ENCODE assay signal across 20 mouse cellular contexts in genomic region chr1:34227676-34228075, GRCm38 (mm10).
DNase-seq lines count a peak whose midpoint lies in the region; ATAC-seq and TF ChIP-seq lines count a peak whose summit lies in the region.
"Had no signal": no experiment of that assay in that cellular context is flagged by ENCODE, and none has a peak within 500 bp of the region (broad histone marks: within the 10 kb centered on the region; RNA-seq: fewer than 3 reads in every experiment).

No protein-coding gene starts in this region.

- H3K27me3 ChIP-seq in embryonic facial prominence, embryonic 14.5 days (replicated peaks; ENCODE audit: control insufficient read depth, insufficient read depth, low read length): no peaks in the 10 kb centered on the region
- H3K27me3 ChIP-seq in embryonic facial prominence, embryonic 10.5 days (replicated peaks; ENCODE audit: low read depth, poor library complexity, severe bottlenecking): no peaks in the 10 kb centered on the region
- no peaks in the 10 kb centered on the region for H3K27me3 ChIP-seq in lung, postnatal 0 days (replicated peaks; ENCODE audit: insufficient read depth, low read length)
- H3K27me3 ChIP-seq: embryonic facial prominence, embryonic 13.5 days; hindbrain, embryonic 15.5 days had no signal

- no peak overlapping the region for H3K4me3 ChIP-seq in embryonic facial prominence, embryonic 14.5 days (ENCODE audit: low read depth, low read length)
- H3K4me3 ChIP-seq in embryonic facial prominence, embryonic 10.5 days: no peak overlapping the region
- no peak overlapping the region for H3K4me3 ChIP-seq in lung, postnatal 0 days (ENCODE audit: low read depth, low read length)
- H3K4me3 ChIP-seq: embryonic facial prominence, embryonic 13.5 days; hindbrain, embryonic 15.5 days had no signal

- H3K36me3 ChIP-seq in embryonic facial prominence, embryonic 14.5 days (ENCODE audit: control insufficient read depth, insufficient read depth, low read length): peaks cover 37% of the 10 kb centered on the region
- peaks cover 54% of the 10 kb centered on the region for H3K36me3 ChIP-seq in embryonic facial prominence, embryonic 10.5 days (replicated peaks)
- no peaks in the 10 kb centered on the region for H3K36me3 ChIP-seq in lung, postnatal 0 days (ENCODE audit: insufficient read depth, low read length)
- H3K36me3 ChIP-seq: G1E had no signal

- WGBS in embryonic facial prominence, embryonic 14.5 days: 68% methylated on average over 8 of the region's 8 CpGs
- WGBS in embryonic facial prominence, embryonic 10.5 days: 91% methylated on average over 8 of the region's 8 CpGs
- 61% methylated on average over 8 of the region's 8 CpGs for WGBS in lung, postnatal 0 days

- H3K9ac ChIP-seq in embryonic facial prominence, embryonic 14.5 days (ENCODE audit: low read depth, low read length): no peak overlapping the region
- H3K9ac ChIP-seq in lung, postnatal 0 days (replicated peaks; ENCODE audit: low read depth): no peak overlapping the region
- H3K9ac ChIP-seq: embryonic facial prominence, embryonic 13.5 days; hindbrain, embryonic 15.5 days had no signal

- no peaks in the 10 kb centered on the region for H3K4me1 ChIP-seq in embryonic facial prominence, embryonic 14.5 days (ENCODE audit: control insufficient read depth, insufficient read depth, low read length)
- H3K4me1 ChIP-seq in embryonic facial prominence, embryonic 10.5 days: no peaks in the 10 kb centered on the region
- no peaks in the 10 kb centered on the region for H3K4me1 ChIP-seq in lung, postnatal 0 days (ENCODE audit: insufficient read depth, low read depth, low read length)
- H3K4me1 ChIP-seq: embryonic facial prominence, embryonic 13.5 days; hindbrain, embryonic 15.5 days had no signal

- no peak for TF ChIP-seq EP300 in lung, postnatal 0 days (IDR thresholded peaks at IDR 0.05)

- no peak overlapping the region for H3K4me2 ChIP-seq in embryonic facial prominence, embryonic 14.5 days (ENCODE audit: low read depth, low read length)
- H3K4me2 ChIP-seq in lung, postnatal 0 days (replicated peaks; ENCODE audit: low read depth, low read length): no peak overlapping the region
- H3K4me2 ChIP-seq: embryonic facial prominence, embryonic 13.5 days; hindbrain, embryonic 15.5 days had no signal

- no peak overlapping the region for H3K27ac ChIP-seq in embryonic facial prominence, embryonic 14.5 days (replicated peaks; ENCODE audit: low read depth, low read length)
- H3K27ac ChIP-seq in embryonic facial prominence, embryonic 10.5 days (replicated peaks): no peak overlapping the region
- H3K27ac ChIP-seq in lung, postnatal 0 days (ENCODE audit: low read length): no peak overlapping the region
- H3K27ac ChIP-seq: embryonic facial prominence, embryonic 13.5 days; hindbrain, embryonic 15.5 days had no signal

- no peak for TF ChIP-seq CTCF in lung, postnatal 0 days (IDR thresholded peaks at IDR 0.05)

- DNase-seq in embryonic facial prominence, embryonic 14.5 days (ENCODE audit: low spot score): peak; percentile 42
- DNase-seq in embryonic facial prominence, embryonic 10.5 days (ENCODE audit: low spot score): no peak
- peak; percentile 44 to 48 for DNase-seq in heart, postnatal 10 days
- no peak for DNase-seq in heart, adult 8-10 months (ENCODE audit: low spot score)
- peak; percentile 22 for DNase-seq in kidney, postnatal 14 days
- DNase-seq in kidney, adult 8-10 months: no peak
- DNase-seq in lung, postnatal 0 days (ENCODE audit: low spot score): peak; percentile 48
- DNase-seq in lung, postnatal 36 days: no peak
- DNase-seq: adrenal gland, adult 8-10 months; adrenal gland, postnatal 36 days; B cell, adult 2 months; cerebellum, adult 11 months; cerebellum, adult 8-10 months; cerebellum, postnatal 14 days; gastrocnemius, postnatal 14 days had no signal

- intact Hi-C loops in heart, postnatal 10 days (cut with DNase I): no loop called here

- no peak for ATAC-seq in embryonic facial prominence, embryonic 14.5 days (ENCODE audit: low read depth)
- ATAC-seq in lung, postnatal 0 days: no peak
- ATAC-seq: CD4-positive, CD25-positive, alpha-beta regulatory T cell, adult 4 months; forebrain, embryonic 14.5 days had no signal

- H3K9me3 ChIP-seq in embryonic facial prominence, embryonic 14.5 days (ENCODE audit: control insufficient read depth, low read length): no peaks in the 10 kb centered on the region
- no peaks in the 10 kb centered on the region for H3K9me3 ChIP-seq in embryonic facial prominence, embryonic 10.5 days
- H3K9me3 ChIP-seq in lung, postnatal 0 days (ENCODE audit: low read length): no peaks in the 10 kb centered on the region
- H3K9me3 ChIP-seq: embryonic facial prominence, embryonic 13.5 days; G1E; hindbrain, embryonic 15.5 days had no signal

Comparison
In these comparisons a context has a peak if more than half of its experiments do, and no peak if none do; other contexts are left out.
1. DNase-seq: peak in embryonic facial prominence, embryonic 14.5 days (single experiment), heart, postnatal 10 days (2 of 2), kidney, postnatal 14 days (single experiment) and lung, postnatal 0 days (single experiment); none in embryonic facial prominence, embryonic 10.5 days (single experiment), heart, adult 8-10 months (single experiment), kidney, adult 8-10 months (0 of 2) and lung, postnatal 36 days (single experiment).